Mouse (Mus musculus) skeletal muscle tissue, adult 2 months (tissue): ENCODE measurements around the gene Lrch3.
"Not testable (repeated sequence)": the region's sequence is repeated elsewhere in the genome, so short reads cannot be mapped to it uniquely, and the experiment has no call there.

Source experiments
- DNase-seq: peaks from one replicate; pipeline ENCODE4 v3.0.0-alpha.2; 2012; ENCODE audit warnings: low read depth, low spot score

The Lrch3 gene

DNA sequence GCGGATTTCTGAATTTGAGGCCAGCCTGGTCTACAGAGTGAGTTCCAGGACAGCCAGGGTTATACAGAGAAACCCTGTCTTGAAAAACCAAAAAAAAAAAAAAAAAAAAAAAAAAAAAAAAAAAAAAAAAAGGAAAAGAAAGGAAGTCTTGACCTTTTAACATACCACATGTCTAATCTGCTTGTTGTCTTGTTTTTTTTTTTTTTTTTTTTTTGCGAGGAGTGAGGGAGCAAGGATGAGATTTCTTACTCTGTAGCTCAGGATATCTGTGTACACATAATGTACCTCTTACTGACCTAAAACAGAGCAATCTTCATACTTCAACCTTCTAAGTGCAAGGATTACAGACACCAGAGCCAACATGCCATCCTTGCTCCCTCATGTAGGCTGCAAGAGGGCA, 141.0 kb downstream of the Lrch3 start:
- DNase-seq: not testable (repeated sequence)

GRCm38 (mm10) chr16:33055655-33056054, 141.8 kb downstream of the Lrch3 start:
- DNase-seq: no peak

- peak; percentile 87 for DNase-seq
Measured at GRCm38 (mm10) chr16:33056095-33056785, 142.3 kb downstream of the Lrch3 start, which contains the start of the genes Iqcg and Rpl35a. Gene Iqcg (minus strand): TSS chr16:33056218. Gene Rpl35a (plus strand): TSS chr16:33056453.

DNA sequence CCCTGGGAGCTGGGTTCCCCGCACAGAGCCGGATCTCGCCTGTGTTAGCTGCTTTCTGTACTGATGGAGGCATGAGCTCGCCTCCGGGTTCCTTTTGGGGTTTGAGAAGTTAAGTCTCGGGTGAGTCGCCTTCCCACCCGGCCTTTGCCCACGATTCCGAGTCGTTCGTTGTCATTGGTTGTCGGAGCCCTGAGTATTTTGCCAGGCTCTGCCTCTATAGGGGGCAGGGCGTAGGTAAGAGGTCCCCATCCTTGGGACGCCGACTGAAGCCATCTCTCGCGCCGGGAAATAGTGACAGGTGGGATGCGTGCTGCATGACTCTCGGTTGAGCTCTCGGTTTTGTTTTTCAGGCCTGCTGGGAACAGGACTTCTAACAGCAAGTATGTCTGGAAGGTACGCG, 142.9 kb downstream of the Lrch3 start:
- no peak for DNase-seq

GRCm38 (mm10) chr16:33058033-33058432, 144.1 kb downstream of the Lrch3 start:
- DNase-seq: no peak

DNA sequence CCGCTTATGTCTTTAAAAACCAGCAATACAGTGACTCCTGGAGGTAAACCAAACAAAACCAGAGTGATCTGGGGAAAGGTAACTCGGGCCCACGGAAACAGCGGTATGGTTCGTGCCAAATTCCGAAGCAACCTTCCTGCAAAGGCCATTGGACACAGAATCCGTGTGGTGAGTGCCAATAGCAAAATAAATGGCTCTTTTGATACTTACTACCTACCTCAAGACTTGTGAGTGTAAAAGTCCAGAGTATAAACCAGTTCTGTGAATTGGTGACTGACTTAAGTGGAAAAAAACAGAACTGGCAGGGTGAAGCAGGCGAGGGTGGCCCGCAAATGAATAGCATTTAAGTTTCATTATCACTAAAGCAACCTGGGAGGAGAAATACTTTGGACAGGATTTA, 144.8 kb downstream of the Lrch3 start:
- not testable (repeated sequence) for DNase-seq

DNA sequence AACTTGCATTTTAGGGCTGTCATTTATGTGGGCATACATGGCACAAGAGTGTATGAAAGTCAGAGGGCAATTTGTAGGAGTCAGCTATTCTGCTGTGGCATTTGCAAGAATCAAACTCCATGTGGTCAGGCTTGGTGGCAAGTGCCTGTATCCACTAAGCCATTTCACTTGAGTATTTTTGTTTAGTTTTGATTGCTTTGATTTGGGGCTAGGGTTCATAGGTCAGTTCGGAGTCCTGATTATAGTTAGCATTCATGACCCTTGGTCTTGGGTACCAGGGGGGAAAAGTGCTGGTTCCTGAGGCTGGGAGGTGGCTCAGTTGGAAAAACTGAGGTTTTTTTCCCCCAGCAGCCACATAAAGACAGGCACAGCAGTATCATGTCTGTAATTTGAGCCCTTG, 145.6 kb downstream of the Lrch3 start:
- no peak for DNase-seq

DNA sequence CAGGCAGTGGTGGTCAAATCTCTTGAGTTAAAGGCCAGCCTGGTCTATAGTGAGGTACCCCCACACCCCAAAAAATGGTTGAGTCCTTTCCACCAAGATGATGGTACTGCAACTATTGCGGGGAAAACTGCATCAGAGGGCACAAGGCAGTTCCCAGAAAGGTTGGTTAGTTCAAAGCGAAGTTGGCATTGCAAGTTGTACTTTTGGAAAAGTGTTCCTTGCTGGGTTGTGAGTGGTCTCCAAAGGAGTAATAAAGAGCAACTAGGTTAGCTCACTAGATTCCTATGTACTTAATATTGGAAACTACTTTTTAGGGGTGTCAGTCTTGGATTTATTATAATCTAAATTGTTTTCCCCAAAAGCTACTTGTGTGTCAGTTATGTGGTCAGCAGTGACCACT, 147.0 kb downstream of the Lrch3 start:
- DNase-seq: no peak

GRCm38 (mm10) chr16:33061400-33061799, 147.5 kb downstream of the Lrch3 start:
- DNase-seq: no peak

DNA sequence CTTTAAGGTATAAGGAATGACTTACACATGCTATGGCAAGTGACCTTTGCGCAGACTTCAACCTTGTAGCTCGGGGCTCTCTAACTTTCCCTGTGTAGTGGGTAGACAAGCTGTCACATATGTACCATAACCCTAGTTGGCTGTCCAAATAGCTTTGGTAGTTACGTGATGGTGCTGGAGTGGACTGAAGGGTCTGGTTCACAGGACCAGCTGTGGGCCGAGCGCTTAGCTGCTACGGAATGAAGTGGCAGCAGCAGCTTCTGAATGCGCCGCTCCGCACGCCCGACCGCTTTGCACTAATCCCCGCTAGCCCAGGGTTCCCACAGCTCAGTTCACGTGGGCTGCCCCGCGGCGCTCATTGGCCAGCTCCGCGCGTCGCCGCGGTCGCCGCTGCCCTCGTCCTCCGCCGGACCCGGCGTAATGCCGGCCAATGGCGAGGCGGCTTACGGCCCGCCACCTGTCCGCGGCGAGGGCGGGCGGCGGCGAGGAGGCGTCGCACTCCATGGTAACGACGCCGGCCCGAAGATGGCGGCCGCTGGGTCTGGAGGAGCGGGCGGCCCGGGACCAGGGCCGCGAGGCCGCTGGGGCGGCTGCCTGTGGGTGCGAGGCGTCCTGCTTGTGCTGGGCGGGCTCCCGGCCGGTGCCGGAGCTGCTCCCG, 148.3 kb downstream of the Lrch3 start, which contains the start of gene Lmln:
Lmln (plus strand) TSS at position 498 of the 658 bp plus-strand sequence.
- peak; percentile 91 for DNase-seq

DNA sequence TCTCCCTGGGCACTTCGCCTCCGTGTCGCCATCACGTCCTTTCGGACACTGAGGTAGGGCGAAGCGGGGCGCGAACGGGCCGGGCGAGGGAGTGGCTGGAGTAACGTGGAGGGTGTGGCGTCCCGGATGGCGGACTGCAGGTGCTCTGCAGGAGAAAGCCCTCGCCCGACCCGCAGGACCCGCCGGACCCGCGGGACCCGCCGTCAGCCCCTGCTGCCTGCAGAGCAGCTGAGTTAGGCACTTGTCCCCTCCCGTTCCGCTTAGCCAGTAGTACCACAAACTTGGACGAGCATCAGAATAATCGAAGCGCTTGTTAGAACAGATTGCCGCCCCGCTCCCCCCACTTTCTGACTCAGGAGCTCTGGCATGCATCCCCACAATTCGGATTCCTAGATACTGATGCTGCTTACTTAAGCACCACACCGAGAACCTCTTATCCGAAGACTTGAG, 148.8 kb downstream of the Lrch3 start:
- peak; percentile 25 for DNase-seq

DNA sequence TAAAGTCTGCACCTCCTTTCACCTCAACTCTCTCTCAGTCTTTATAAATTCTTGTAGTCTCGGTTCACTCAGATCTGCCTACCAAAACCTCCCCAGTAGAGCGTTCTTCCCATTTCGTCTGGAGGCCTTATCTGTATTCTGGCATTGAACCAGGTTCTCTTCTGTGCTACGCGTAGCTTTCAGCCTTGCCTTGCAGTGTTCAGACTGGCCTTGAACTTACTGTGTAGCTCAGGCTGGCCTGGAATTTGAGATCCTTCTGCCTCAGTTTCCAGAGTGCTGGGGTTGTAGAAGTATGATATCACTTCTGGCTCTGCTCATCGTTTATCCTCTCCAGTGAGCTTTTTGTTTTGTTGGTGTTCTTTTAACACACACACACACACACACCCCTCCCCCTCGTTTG, 149.4 kb downstream of the Lrch3 start:
- no peak for DNase-seq

DNA sequence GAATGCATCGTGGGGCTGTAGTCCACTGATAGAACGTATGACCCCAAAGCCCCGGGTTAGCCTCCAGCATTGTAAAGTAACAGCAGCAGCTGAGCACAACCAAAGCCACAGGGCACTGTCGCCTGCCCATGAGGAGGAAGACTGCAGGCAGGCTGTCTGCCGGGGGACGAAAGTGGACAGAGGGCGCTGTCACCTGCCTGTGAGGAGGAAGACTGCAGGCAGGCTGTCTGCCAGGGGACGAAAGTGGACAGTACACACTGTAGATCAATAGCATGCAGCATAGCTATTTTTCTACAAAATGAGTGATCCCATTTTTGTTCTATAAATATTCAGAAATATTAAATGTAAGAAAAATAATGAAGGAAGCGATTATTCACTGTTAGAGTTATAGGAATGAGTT, 150.7 kb downstream of the Lrch3 start:
- DNase-seq: no peak
